Mouse (Mus musculus) macrophage (primary cell): ENCODE results near the gene Olfr1440. TPM values are rescaled to one million over a fixed set of nuclear protein-coding genes. Genes with fewer than 3 reads are reported as not detected.

Source experiments
- H3K27ac ChIP-seq: fragments of 350-480 bp; formaldehyde crosslinking; 2 replicates; pipeline ENCODE4 v1.9.0; 2021
- H3K36me3 ChIP-seq: fragments of 350-480 bp; formaldehyde crosslinking; 2 replicates; pipeline ENCODE4 v1.9.0; 2021; ENCODE audit errors: inconsistent target
- H3K4me3 ChIP-seq: fragments of 350-480 bp; formaldehyde crosslinking; 2 replicates; pipeline ENCODE4 v1.9.0; 2021; ENCODE audit errors: inconsistent target
- H3K79me2 ChIP-seq: fragments of 350-480 bp; formaldehyde crosslinking; 2 replicates; pipeline ENCODE4 v1.9.0; 2021; ENCODE audit errors: inconsistent target
- WGBS: methylation state at CpG from one replicate; pipeline ENCODE4 v1.1.7; 2026; ENCODE audit warnings: inconsistent platforms; ENCODE audit not compliant: missing documents; 5-methylcytosine and 5-hydroxymethylcytosine counted together
- polyA plus RNA-seq: library from polyadenylated mRNA; stranded (reverse); fragments of 250-400 nt; gene quantifications from 3 replicates; pipeline ENCODE4 v1.2.4, GENCODE M21; 2018; ENCODE audit warnings: inconsistent platforms
- total RNA-seq, 78 experiments: library from RNA; depleted of rRNA; stranded (reverse); fragments of 250-400 nt; gene quantifications; 1 replicate in 9 of 78; 2 replicates in 24 of 78; 3 replicates in 43 of 78; 4 replicates in 2 of 78; pipeline ENCODE4 v1.2.4; 2018; ENCODE audit warnings: inconsistent platforms in 56 of 78

The Olfr1440 gene
- not detected for total RNA-seq (2018; cell fraction: chromatin; rRNA removed)
- total RNA-seq (2018; cell fraction: cytosol; rRNA removed), result not detected
- total RNA-seq (2018; cell fraction: nucleus; rRNA removed), result not detected
- not detected in 3 replicates for polyA plus RNA-seq

DNA sequence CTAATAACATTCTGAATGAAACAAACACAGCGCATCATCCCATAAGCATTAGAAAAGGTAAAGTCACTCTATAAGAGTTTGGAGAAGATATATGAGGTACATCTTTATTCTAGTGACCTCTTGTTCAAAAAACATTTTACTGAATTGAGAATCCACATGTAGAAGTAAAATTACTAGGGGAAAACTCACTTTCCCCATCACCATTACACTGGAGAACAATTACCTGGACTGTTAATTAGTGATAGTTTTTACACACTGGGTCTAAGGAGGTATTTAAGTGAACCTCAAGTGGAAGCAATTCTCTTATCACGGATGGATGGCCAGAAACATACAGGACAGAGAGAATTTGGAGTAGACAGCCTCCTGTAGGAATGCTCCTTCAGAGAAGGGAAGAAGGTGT, at the start of gene Olfr1440:
Olfr1440 (plus strand) TSS at position 301 of the 400 bp plus-strand sequence.
- no peaks in the 10 kb centered on the region for H3K36me3 ChIP-seq
- 88% methylated on average over 2 of the region's 2 CpGs for WGBS
- no peaks in the 10 kb centered on the region for H3K79me2 ChIP-seq
- H3K27ac ChIP-seq, result no peak within 1 kb of the TSS
- H3K4me3 ChIP-seq, result no peak within 1 kb of the TSS

DNA sequence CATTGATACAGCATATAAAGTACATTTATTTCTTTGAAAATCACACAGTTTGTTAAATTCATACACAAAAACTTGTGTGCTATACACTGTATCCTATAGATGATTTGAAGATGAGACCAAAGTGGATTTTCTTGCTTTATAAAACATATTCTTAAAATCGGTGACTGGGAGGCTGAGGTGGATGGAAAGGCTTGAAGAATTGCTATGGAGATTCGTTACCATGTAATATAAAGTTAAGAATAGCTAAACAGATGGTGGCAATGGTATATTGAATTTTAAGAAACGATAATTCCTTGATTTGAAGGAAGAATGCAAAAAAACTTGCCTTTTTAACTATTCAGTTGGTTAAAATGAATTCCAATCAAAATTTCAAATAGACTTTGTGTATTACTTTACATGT, 14.1 kb upstream of the Olfr1440 start:
- no peak overlapping the region for H3K4me3 ChIP-seq
- H3K36me3 ChIP-seq, result no peaks in the 10 kb centered on the region
- no peaks in the 10 kb centered on the region for H3K79me2 ChIP-seq
- no peak overlapping the region for H3K27ac ChIP-seq
- 78% methylated on average over 3 of the region's 3 CpGs for WGBS

DNA sequence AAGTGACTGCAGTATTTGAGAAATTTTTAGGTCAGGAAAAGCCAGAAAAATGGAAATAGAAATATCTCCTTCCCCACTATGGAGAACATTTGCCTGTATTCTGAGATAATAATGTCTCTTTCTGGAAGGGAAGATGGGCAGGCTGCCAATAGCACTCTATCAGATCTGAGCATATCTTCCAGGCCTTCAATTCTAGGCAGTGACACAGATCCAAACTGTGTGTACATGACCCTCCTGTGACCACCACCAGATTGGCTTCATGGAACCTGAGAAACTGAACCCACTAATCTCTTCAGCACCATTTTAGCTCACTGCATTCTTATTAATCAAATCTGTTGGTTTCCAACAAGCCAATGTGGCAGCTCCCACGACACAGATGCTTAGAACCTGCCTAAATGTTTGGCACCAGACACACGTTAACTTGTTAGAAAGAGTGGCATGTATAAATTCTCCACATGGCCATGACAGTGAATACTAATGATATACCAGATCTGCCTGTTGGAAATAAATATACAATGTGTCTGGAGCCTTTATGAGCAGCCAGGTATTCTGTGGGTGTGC, 12.5 kb upstream of the Olfr1440 start:
- no peak overlapping the region for H3K27ac ChIP-seq
- WGBS, result 82% methylated on average over 2 of the region's 2 CpGs
- no peaks in the 10 kb centered on the region for H3K79me2 ChIP-seq
- no peak overlapping the region for H3K4me3 ChIP-seq
- no peaks in the 10 kb centered on the region for H3K36me3 ChIP-seq

DNA sequence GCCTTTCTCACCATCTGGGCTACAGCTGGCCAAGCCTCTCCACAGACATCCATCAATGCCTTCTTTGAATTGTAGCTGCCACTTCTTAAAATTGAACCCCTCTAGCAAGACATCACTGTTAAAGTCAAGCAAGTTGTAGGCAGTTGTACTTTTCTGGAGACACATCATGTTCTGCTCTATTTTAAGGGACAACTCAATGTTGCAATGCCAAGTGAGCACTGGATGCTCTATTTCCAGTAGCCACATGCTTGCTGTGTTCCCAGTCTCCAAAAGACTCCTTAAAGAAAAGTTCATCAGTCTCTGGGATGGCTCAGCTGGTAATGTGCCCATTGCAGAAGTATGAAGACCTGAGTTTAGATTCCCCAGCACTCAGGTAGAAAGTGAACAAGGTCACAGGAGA, 26.7 kb downstream of the Olfr1440 start:
- Histone ChIP-seq H3K4me3 (no peak overlapping the region), H3K27ac (no peak overlapping the region), H3K36me3 (no peaks in the 10 kb centered on the region), H3K79me2 (no peaks in the 10 kb centered on the region)

DNA sequence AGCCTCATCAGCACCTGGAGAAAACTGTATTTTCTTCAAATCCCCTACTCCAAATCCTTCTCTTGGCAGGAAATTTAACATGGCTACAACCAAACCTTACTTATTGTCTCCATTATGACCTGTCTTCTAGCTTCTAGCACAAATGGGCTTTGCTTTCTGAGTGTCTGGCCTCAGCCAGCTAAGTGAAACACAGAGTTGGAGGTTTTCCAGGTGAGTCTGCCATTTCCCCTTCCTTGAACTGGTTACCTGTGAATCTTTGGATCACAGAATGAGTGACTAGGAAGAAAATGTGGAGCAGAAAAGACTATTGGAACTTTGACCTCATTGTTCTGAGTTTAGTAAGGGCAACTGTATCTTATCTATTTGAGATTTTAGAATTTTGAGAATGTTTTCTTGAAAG, 30.3 kb downstream of the Olfr1440 start, which contains the start of gene Olfr1441:
Olfr1441 (plus strand) TSS at position 73 of the 400 bp plus-strand sequence.
- H3K27ac ChIP-seq, result no peak within 1 kb of the TSS
- no peak within 1 kb of the TSS for H3K4me3 ChIP-seq
- H3K36me3 ChIP-seq, result no peaks in the 10 kb centered on the region
- H3K79me2 ChIP-seq, result no peaks in the 10 kb centered on the region

DNA sequence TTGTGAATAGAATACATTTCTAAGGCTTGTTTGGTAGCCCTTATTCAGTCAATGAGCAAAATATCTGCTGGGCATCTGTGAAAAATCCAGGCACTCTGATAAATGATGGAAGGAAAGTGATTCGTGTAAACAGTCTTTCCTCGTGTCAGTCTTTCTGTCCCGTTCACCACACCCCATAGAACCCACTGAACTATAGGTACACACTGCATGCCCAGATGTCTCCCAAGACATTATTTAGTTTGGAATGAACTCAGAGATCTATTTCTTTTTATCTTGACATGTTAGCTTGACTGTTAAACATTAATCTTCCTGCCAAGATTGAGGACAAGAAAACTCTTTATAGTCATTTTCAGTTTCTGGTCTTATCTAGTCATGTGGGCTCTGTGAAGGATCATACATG, 31.2 kb downstream of the Olfr1440 start:
- H3K36me3 ChIP-seq, result no peaks in the 10 kb centered on the region
- H3K4me3 ChIP-seq, result no peak overlapping the region
- H3K27ac ChIP-seq, result no peak overlapping the region
- H3K79me2 ChIP-seq, result no peaks in the 10 kb centered on the region
- WGBS, result 91% methylated on average over 3 of the region's 3 CpGs

DNA sequence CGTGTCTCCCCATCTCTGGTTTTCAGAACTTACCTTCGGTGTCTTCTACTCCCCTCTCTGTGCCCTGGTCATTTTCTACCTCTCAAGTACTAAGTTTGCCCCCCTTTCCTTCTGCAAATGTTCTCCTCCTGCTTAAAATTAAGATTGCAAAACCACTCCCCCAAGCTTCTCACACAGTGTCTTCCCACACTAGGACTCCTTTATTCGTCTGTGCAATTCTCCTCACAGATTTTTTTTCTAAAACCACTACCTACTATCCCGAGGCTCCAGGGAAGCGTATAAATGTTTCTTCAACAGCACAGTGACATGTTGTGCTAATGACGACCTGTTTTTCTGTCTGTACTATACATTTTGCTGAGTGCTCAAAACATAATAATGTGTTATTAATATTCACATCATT, 33.5 kb downstream of the Olfr1440 start:
- WGBS, result 86% methylated on average over 6 of the region's 6 CpGs
- Histone ChIP-seq H3K36me3 (no peaks in the 10 kb centered on the region), H3K27ac (no peak overlapping the region), H3K4me3 (no peak overlapping the region), H3K79me2 (no peaks in the 10 kb centered on the region)

DNA sequence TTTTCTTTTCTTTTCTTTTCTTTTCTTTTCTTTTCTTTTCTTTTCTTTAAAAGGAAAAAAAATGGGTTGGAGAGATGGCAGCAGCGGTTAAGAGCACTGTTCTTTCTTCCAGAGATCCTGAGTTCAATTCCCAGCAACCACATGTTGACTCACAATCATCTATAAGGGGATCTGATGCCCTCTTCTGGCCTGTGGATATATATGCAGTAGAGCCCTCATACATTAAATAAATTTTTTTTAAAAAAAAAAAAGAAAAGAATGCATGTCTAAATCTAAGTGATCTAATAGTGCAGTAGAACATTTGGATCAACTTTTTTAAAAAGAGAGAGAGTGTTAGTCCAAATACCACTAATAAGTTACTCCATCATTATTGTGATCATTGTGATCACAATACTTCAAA, 34.6 kb downstream of the Olfr1440 start:
- Histone ChIP-seq H3K36me3 (no peaks in the 10 kb centered on the region), H3K4me3 (no peak overlapping the region), H3K27ac (no peak overlapping the region), H3K79me2 (no peaks in the 10 kb centered on the region)
- WGBS, result no CpG with 5 or more reads among the region's 1 CpGs

DNA sequence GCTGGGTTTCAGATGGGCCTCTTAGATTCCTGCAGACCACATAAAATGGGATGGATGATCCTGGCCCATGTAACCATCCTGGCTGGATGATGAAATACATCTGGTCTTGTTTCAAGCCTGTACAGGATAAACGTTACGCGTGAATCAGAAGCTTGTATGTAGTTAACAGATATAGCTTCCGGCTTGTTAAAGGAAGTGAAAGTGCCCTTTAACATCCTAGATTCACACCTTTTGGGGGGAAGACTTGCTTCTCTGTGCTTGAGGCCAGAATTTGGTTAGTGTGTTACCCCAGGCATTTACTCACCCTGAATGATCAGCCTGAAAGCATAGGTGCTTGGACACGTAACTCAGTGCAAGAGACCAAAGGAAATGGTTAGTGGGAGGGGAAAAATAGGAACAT, 40.0 kb downstream of the Olfr1440 start:
- WGBS, result 46% methylated on average over 5 of the region's 5 CpGs
- Histone ChIP-seq H3K36me3 (no peaks in the 10 kb centered on the region), H3K27ac (no peak overlapping the region), H3K79me2 (no peaks in the 10 kb centered on the region), H3K4me3 (no peak overlapping the region)

DNA sequence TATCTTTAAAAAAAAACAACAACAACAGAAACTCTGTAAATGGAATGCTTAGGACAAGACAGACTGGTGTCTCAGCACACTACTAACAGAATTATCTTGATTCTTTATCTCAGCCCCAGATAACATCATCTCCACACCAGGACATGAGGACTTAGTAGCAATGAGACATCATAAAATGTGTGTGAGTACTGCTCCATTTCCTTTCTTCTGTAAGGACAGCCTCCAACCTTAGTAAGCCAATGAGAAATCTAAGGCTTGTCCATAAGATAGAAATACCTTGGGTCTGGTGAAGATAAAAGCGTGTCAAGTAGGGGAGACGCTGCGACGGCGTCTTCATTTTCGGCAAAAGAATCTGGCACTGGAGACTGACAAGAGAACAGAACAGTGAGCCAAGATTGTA, 40.5 kb downstream of the Olfr1440 start, which contains the start of gene Pfpl:
Pfpl (plus strand) TSS at position 301 of the 400 bp plus-strand sequence.
- Histone ChIP-seq H3K4me3 (no peak within 1 kb of the TSS), H3K36me3 (no peaks in the 10 kb centered on the region), H3K27ac (no peak within 1 kb of the TSS), H3K79me2 (no peaks in the 10 kb centered on the region)
- WGBS, result 95% methylated on average over 6 of the region's 6 CpGs

DNA sequence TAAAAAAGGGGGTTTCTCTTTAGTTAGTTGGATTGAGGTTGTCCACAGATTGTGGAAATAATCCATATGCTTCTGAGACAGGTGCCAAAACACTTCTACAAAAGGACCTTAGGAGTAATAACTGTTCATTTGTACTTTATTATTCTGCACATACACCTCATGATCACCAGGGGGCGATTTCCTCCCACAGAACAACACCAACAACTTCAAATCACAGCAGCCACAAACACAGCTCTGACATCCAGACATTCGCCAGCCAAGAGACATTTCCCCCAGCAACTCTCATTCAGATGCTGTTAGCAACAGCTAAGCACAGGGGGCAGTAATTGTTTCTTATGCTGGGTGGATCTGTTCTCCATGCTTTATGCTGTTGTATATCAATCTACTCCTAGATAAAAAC, 46.0 kb downstream of the Olfr1440 start:
- H3K79me2 ChIP-seq, result peaks cover 25% of the 10 kb centered on the region; the same call in 1 of the 2 replicates
- 0% methylated on average over 2 of the region's 2 CpGs for WGBS
- peak overlapping the region; percentile 100 for H3K27ac ChIP-seq
- H3K36me3 ChIP-seq, result no peaks in the 10 kb centered on the region
- H3K4me3 ChIP-seq, result no peak overlapping the region

DNA sequence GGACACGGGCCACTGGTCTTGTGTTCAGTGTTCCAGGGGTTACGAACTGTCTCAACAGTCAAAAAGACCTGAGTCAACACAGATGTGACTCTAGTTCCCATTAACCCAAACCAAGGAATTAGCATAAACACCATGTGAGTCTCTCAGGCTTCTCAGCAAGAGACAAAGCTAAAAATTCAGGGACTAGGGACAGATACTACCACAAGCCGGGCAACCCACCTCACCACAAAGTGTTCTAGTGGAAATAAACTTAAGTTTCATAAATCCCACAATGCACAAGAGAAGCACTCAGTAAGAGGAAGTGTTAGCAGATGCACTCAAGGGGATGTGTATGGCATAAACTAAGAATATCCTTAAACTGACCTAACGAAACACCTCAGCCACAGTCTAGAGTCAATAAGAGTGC, 47.9 kb downstream of the Olfr1440 start:
- H3K27ac ChIP-seq, result peak overlapping the region; percentile 100
- H3K4me3 ChIP-seq, result no peak overlapping the region
- peaks cover 36% of the 10 kb centered on the region; the same call in 1 of the 2 replicates for H3K79me2 ChIP-seq
- H3K36me3 ChIP-seq, result no peaks in the 10 kb centered on the region
- 2% methylated on average over 4 of the region's 4 CpGs for WGBS

DNA sequence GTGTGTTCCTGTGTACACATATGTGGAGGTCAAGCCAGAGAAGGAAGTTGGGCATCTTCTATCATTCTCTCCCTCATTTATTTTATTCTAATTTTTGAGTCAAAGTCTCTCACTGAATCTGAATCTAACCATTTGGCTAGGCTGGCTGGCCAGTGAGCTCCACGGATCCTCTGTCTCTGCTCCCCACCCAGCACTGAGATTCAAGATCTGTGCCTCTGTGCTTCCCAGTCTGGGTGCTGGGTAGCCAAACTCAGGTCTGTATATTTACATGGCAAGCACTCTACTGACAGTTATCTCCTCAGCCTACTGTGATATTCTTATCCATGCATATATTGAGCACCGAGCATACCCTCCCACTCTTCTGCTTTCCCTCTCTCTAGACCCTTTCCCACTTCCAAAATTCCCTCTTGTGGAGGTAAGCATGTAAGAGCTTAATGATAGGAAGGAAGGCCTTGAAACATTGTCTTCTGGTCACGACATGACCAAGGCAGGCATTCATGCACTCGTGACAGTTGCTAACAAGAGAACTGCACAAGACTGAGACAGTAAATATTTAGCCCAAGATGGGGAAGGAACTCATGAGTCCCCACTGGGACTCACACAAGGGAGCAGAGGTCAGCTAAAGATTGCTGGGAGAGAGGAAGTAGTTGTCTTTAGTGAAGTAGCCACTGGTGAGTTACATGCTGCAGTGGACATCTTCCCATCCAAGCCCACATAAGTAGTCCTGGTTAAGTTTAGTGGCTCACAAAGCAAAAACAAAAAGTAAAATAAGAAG, 48.9 kb downstream of the Olfr1440 start:
- Histone ChIP-seq H3K4me3 (no peak overlapping the region), H3K27ac (peak overlapping the region; percentile 100), H3K36me3 (no peaks in the 10 kb centered on the region), H3K79me2 (peaks cover 36% of the 10 kb centered on the region; the same call in 1 of the 2 replicates)
- WGBS, result 29% methylated on average over 4 of the region's 4 CpGs

DNA sequence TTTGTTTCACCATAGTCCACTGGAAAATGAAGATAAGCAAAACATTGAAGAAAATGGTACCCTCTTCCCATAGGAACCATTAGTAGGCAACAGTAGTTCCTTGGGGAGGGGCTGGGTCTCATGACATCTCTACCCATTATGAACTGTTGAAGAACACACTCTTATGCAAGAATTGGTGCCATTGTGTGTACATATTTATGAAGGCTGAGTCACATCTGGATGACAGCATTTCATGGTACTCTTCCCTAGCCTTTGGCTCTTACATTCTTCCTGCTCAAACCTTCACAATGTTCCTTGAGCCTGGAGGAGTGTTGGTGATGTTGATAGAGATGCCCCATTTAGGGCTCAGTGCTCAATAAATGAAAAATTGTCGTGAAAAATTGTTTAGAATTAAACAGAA, 52.5 kb downstream of the Olfr1440 start:
- H3K4me3 ChIP-seq, result no peak overlapping the region
- peaks cover 52% of the 10 kb centered on the region; the same call in 1 of the 2 replicates for H3K79me2 ChIP-seq
- WGBS, result 25% methylated on average over 1 of the region's 1 CpGs
- H3K27ac ChIP-seq, result peak overlapping the region; percentile 99
- H3K36me3 ChIP-seq, result no peaks in the 10 kb centered on the region

DNA sequence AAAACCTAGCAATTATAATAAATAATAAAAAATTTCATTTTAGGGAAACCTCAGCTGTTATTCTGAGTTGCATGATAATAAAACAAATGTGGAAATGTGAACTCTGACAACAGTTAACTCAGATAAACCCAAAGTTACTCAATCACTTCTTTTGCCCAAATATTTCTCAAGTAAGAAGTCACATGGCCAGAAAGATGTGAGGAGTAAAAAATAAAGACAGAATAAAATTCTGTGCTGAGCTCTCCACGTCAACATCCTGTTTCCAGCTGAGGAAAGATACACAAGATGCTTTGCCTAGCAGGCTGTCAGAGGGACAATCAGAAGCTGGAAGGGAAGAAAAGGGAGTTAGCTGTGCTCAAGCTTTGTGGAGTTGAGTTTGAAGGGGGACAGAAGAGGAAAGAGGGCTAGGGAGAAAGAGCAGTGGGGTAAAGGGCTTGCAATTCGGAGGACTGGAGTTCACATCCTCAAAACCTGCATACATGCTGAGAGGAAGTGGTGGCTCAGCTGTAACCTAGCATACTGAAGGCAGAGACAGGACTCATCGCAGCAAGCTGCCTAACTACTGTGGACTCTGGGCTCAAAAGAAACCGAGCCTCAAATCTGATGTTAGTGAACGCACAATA, 53.1 kb downstream of the Olfr1440 start:
- WGBS, result 18% methylated on average over 5 of the region's 5 CpGs
- no peaks in the 10 kb centered on the region for H3K36me3 ChIP-seq
- H3K4me3 ChIP-seq, result no peak overlapping the region
- peaks cover 54% of the 10 kb centered on the region; the same call in 1 of the 2 replicates for H3K79me2 ChIP-seq
- H3K27ac ChIP-seq, result peak overlapping the region; percentile 99
